Mouse (Mus musculus) right cerebral cortex, adult 2 months (tissue): ENCODE data around the gene Wdr11.

Experiments
- DNase-seq, 2 experiments: peaks; one replicate each; pipeline ENCODE4 v3.0.0; 2021 to 2022; ENCODE audit warnings: low spot score in 2 of 2

Wdr11 gene

DNA sequence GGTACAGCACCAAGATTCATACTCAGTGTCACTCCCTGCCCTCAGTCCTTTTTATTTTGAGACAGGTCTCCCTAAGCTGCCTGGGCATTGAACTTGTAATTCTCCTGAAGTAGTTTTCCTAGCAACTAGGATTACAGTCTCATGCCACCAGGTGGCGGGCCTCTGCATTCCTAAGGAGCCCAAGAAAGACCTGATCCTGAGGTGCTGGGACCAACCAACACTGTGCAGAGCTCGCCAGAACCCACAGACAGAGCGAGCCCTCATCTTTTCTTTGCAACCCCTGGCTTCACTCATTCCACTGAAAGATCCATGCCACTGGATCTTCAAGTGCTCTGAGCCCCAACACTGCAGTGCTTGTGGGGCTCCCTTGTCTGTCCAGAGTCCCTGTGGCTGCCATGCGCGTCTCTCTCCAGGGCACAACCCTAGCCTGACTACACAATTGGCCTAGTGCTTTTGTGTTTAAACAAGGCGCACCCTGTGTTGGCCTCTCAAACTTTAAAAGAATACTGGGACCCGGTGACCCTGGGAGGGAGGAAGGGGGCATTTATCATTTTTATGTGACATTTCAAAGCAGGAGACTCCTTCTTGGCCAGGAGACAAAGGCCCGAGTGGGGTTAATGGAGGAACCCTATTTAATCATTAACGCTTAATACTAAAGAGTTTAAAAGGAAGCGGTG is 89.0 kb downstream of the Wdr11 start:
- peak; percentile 14 to 27 for DNase-seq

DNA sequence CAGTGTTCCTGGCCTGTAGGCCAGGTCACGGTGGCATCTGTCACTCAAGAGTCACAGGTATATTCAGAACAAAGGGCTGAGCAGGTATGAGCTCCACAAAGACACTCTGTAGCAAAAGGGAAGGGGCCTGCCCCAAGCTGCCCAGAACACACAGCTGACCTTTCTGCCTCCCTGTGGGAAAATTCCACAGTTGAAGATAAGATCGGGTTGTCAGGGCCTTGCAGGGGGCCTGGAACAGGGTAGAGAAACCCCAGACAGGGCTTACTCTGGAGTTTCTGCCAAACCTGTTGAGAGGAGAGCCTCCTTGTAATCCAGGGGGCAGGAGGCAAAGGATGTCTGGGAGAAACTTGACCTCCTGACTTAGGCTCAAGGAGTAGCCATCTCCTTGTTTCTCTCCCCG is 90.9 kb downstream of the Wdr11 start:
- DNase-seq = no peak

DNA sequence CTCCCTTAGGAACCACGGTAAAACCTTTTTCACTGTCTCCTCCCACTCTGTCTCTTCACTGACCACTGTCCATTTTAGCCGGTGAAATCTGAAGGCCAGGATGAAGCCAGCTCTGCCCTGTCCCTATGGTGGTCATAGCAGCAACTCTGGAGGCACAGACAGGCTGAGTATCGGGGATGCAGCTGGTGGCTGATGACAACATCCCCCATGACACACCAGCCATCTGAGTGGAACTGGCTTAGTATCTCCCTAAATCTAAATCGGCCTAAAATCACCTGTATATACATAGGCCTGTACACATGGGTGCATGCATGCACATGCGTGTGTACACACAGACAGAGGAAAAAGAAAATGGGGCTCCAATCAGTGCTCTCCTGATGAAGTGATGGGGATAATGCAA is 93.7 kb downstream of the Wdr11 start:
- DNase-seq = no peak
